Mouse (Mus musculus): ENCODE measurements around the gene Inhbe. TPM values are rescaled to one million over a fixed set of nuclear protein-coding genes. Genes with fewer than 3 reads are reported as not detected.

The Inhbe gene
- total RNA-seq (2022), result under 1 TPM; 0.09 to 0.18 (median 0.16) TPM

DNA sequence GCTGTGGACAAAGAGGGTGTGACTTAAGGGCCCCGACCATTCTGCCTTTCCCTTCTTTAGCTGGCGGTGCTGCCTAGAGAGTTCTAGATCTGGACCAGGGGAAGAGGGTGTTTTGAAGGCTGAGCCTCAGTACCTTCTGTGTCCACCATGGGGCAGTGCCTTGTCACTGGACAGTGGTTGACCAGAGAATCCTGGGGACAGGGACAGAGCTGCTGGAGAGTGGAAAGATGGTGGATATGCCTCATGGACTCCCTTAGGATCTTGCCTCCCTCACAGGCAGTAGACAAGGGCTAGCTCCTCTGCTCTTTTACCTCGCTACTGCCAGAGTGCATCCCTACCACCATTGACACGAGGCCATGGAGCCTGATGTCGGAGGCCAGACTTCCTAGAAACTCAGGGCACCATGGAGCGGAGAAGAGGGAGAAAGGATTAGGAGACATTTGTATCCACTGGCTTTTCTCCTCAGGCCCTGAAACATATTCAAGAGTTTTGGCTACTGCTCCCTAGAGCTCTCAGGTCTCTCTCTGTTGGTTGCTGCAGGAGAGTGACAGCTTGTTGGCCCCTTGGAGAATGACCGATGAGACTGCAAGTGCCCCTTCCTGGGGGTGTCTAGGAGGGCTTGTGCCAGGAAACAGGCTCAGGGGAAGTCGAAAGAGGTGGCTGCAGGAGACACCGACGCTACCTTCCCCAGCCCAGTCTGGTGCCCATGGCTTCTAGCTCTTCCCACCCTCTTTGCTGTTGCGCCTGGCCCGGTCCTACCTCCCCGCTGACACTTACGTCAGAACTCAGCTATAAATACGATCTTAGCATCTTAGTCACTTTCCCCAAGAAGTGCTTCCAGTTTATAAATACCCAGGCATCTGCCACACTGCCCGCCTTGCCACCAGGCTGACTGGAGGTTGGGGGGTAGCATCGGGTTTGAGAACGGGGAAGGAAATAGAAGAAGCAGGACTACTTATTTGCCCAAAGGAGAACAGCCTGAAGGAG is at the start of gene Inhbe:
Gene Inhbe, minus strand, starts transcription at position 503 of the 987 bp plus-strand sequence.
- peak in 1 of 2 experiments; percentile 91 for DNase-seq (ENCODE audit: low spot score in 2 of 2)

DNA sequence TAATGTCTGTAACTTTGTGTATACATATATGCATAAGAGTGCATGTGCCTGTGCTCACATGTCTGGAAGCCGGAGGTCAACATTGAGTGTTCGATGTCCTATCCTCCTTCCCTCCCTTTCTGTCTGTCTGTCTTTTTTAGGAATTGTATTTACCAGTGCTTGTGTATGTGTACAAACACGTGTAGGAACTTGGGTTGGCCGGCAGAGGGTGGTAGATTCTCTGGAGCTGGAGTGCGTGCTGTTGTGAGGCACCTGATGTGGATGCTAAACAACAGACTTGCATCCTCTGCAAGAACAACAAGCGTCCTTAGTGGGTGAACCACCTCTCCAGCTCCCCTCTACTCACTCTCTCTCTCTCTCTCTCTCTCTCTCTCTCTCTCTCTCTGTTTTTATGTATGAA is 37.6 kb upstream of the Inhbe start:
- no peak for DNase-seq (ENCODE audit: low spot score in 2 of 2)

DNA sequence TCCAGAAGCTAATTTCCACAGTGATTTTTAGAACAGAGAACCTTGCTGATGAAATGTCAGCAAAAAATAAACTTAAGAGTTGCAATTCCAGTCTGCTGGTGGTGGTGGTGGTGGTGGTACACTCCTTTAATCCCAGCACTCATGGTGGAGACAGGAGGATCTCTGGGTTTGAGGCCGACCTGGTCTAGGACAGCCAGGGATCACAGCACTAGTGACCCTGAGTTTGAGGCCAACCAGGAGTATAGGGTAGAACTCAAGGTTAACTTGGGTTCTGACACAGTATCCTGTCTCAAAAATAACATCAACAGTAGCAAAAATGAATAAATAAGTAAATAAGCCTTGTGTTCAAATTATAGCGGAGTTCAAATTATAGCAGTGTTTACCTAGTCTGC is 27.5 kb upstream of the Inhbe start:
- DNase-seq (ENCODE audit: low spot score in 2 of 2), result no peak

DNA sequence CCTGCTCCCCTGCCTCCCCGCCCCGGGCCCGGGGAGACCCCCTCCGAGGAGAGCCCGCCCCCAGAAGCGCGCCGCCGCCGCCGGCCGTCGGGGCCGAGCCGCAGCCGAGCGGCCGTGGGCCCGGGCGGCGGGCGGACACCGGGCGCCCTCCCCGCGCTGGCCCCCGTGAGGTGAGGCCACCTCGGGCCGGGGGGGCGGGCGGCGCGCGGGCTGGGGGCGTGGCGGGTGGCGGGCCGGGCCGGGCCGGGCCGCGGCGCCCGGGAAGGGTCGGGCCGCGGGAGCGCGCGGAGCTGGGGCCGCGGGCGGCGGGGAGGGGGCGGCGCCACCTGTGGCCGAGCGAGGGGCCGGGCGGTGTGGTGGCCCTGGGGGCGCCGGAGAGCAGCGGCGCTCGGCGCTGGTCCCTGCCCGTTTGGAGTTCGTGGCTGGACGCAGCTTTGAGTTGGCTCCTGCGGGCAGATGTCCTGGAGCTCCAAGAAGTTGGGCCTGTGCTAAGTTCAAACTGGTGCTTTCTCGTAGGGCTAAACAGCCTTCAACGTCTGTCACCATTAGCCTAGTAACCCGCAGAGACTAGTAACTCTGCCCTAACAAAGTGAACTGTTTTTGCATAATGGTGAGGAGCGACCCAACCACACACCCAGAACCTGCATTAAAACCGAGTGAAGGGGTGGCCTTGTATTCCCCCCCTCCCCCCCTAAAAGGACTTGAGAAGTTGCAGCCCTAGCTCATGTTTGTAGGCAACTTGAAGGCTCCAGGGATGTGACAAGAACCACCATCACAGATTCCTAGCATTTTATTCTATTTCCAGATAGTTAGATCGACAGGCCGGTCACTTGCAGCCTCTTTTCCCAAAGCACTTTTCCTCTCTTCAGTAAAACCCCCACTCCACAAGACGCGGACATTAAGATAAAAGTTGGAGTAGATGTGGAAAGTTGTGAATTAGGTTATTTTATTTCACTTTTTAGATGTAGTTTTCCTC is 26.8 kb upstream of the Inhbe start:
- DNase-seq (ENCODE audit: low spot score in 2 of 2), result peak; percentile 10 to 15

- peak; percentile 71 to 89 for DNase-seq (ENCODE audit: low spot score in 2 of 2)
Measured at GRCm38 (mm10) chr10:127380251-127380691, 26.1 kb upstream of the Inhbe start, which contains the start of gene R3hdm2. Gene R3hdm2 (plus strand): TSS chr10:127380327.

- no peak for DNase-seq (ENCODE audit: low spot score in 2 of 2)
Measured at GRCm38 (mm10) chr10:127379654-127380053, 25.4 kb upstream of the Inhbe start.

- DNase-seq (ENCODE audit: low spot score in 2 of 2), result no peak
Measured at GRCm38 (mm10) chr10:127377700-127378099, 23.5 kb upstream of the Inhbe start.

- no peak for DNase-seq (ENCODE audit: low spot score in 2 of 2)
Measured at GRCm38 (mm10) chr10:127371023-127371422, 16.8 kb upstream of the Inhbe start.

GRCm38 (mm10) chr10:127369834-127370820 is 15.9 kb upstream of the Inhbe start, which contains the start of gene Inhbc:
Gene Inhbc (minus strand): TSS chr10:127370431.
- no peak for DNase-seq (ENCODE audit: low spot score in 2 of 2)

GRCm38 (mm10) chr10:127368273-127368672 is 14.1 kb upstream of the Inhbe start:
- DNase-seq (ENCODE audit: low spot score in 2 of 2), result no peak

GRCm38 (mm10) chr10:127367116-127367515 is 12.9 kb upstream of the Inhbe start:
- no peak for DNase-seq (ENCODE audit: low spot score in 2 of 2)

- DNase-seq (ENCODE audit: low spot score in 2 of 2), result no peak
Measured at GRCm38 (mm10) chr10:127360714-127361113, 6.5 kb upstream of the Inhbe start.

DNA sequence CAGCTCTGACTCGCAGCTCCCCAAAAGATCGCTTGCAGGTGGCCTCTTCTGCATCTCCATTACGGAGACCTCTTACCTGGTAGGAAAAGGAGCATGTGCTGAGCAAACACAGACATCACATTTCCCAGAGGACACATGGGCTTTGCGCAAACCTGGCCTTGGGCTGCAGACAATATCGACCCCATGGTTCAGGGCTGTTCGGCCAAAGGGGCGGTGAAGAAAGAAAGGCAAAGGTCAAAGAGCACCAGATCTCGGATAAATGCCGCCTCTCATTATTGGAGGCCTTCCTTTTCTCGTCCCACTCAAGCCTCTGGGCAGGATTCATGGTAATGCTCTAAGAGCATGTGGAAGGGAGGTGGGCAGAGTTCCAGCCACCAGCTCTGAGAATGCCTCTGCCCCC is 1.1 kb upstream of the Inhbe start:
- no peak for DNase-seq (ENCODE audit: low spot score in 2 of 2)

- DNase-seq (ENCODE audit: low spot score in 2 of 2), result no peak
Measured at GRCm38 (mm10) chr10:127352766-127353165, 1.4 kb downstream of the Inhbe start.

GRCm38 (mm10) chr10:127352187-127352586 is 2.0 kb downstream of the Inhbe start:
- no peak for DNase-seq (ENCODE audit: low spot score in 2 of 2)

DNA sequence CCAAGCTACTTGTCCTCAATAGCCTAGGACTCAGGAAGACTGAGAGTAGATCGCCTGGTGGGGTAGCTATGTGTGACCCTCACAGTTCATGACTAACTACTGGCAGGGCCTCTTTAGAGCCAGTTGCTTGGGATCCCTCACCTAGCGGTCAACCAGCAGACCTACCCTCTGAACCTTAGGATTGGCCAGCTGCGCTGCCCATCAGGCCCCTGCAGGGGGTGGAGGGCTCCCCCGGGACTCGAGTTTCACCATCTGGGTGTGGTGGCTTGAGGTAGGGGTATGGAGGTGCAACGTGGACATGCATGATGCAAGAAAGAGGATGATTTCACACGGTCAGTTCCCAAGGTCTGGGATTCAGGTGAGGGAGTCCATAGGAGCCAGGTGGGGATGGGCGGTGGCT is 2.5 kb downstream of the Inhbe start:
- no peak for DNase-seq (ENCODE audit: low spot score in 2 of 2)

DNA sequence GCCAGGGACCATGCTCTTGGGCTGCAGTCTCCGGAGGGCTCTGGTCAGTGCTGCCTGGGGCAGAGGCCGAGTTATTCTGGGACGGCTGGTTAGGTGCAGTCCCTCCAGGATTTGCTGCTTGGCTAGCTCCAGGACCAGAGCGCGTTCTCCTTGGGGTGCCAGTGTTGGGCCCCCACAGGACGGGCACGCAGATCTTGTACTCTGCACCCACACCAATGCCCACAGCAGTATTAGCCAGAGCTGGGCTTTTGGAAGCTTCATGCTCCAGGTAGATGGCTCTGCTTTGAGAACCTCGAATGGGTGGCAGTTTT is 3.0 kb downstream of the Inhbe start:
- DNase-seq (ENCODE audit: low spot score in 2 of 2), result no peak

DNA sequence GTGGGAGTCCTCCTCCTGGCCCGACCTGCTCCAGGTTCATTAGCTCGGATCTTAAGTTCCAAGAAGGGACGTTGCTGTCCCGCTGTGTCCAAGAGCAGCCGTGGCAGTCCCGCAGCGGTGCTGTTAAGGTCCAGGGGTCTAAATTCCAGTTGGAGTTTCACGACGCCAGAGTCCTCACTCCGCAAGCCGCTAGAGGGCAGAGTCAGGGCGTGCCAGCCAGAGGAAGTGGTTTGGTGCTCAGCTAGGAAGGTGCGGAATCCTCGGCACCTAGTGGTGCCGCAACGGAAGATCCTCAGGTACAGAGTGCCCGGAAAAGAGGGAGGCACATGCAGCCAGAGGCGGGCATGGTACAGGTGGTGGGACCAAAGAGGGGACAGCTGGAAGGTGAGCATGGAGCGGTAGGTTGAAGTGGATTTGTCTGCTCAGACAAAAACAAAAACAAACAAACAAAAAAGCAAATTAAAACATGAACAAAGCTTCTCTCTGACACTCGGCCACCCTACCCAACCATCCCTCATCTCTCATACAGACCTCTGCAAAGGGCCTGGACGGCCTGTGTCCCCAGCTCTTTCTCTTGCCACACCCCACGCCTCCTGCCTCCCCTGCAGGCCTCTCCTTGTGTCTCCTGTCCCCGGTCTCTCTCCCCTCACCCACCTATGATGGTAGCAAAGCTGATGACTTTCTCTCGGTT is 3.5 kb downstream of the Inhbe start:
- peak in 1 of 2 experiments; percentile 64 for DNase-seq (ENCODE audit: low spot score in 2 of 2)

DNA sequence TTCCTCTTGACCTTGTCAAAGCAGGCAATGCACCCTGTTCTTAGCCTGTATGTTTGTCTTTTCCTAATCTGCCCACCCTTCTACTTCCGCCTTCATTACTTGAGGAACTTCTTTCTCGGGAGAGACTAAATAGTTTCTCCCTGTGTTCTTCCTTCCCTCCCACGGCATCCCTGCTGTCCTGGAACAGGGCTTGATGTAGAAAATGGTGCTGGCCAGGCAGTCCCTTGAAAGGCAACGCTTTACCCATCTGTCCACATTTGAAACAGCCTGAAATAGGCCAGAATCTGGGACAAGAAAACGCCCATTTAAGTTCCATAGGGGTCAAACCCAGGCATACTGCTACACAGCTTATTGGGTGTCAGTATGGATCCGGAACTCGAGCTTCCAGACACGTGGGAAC is 4.4 kb downstream of the Inhbe start:
- DNase-seq (ENCODE audit: low spot score in 2 of 2), result no peak

GRCm38 (mm10) chr10:127348957-127349356 is 5.3 kb downstream of the Inhbe start:
- no peak for DNase-seq (ENCODE audit: low spot score in 2 of 2)

Data from left cerebral cortex, adult 8-10 months (tissue).